Mouse (Mus musculus) spleen, adult 2 months (tissue): ENCODE data around the gene Rims4. TPM values are rescaled to one million over a fixed set of nuclear protein-coding genes. Genes with fewer than 3 reads are reported as not detected.

Experiments used
- DNase-seq, 2 experiments: peaks; one replicate each; pipeline versions ENCODE4 v3.0.0 to v3.0.0-alpha.2; 2012 to 2021; ENCODE audit warnings: low spot score in 2 of 2, low read depth in 1 of 2
- H3K27ac ChIP-seq: fragments of 200-500 bp; 2 replicates; pipeline ENCODE4 v1.5.1; 2012; ENCODE audit warnings: low read length, inconsistent platforms; ENCODE audit not compliant: insufficient read depth
- H3K27me3 ChIP-seq: fragments of 200-500 bp; 2 replicates; pipeline ENCODE4 v1.6.1; 2012; ENCODE audit warnings: mild to moderate bottlenecking, moderate library complexity, low read length, inconsistent platforms; ENCODE audit not compliant: control insufficient read depth, insufficient read depth
- H3K36me3 ChIP-seq: fragments of 200-500 bp; 2 replicates; pipeline ENCODE4 v1.6.1; 2012; ENCODE audit warnings: mild to moderate bottlenecking, low read length, inconsistent platforms; ENCODE audit not compliant: control insufficient read depth, insufficient read depth
- H3K4me1 ChIP-seq: fragments of 200-500 bp; 2 replicates; pipeline ENCODE4 v1.6.1; 2011; ENCODE audit warnings: inconsistent platforms; ENCODE audit not compliant: control insufficient read depth, insufficient read depth, insufficient read length
- H3K4me3 ChIP-seq: fragments of 200-500 bp; 2 replicates; pipeline ENCODE4 v1.5.1; 2011; ENCODE audit warnings: mild to moderate bottlenecking, inconsistent platforms; ENCODE audit not compliant: insufficient read depth, insufficient read length; ENCODE audit errors: extremely low read depth
- CTCF ChIP-seq: fragments of 200-500 bp; IDR thresholded peaks from 2 replicates; pipeline ENCODE4 v1.5.1; 2011; ENCODE audit warnings: mild to moderate bottlenecking, inconsistent platforms; ENCODE audit not compliant: insufficient read depth, insufficient read length, insufficient replicate concordance; ENCODE audit errors: extremely low read depth
- POLR2A ChIP-seq: fragments of 200-500 bp; IDR thresholded peaks from 2 replicates; pipeline ENCODE4 v1.6.1; 2011; ENCODE audit warnings: low read depth, low read length, inconsistent platforms
- WGBS: fragments of 180-500 bp; shearing (Covaris S2); methylation state at CpG from one replicate; pipeline ENCODE4 v1.1.7; 2018; 5-methylcytosine and 5-hydroxymethylcytosine counted together
- polyA plus RNA-seq: library from polyadenylated mRNA; depleted of rRNA; stranded (reverse); fragments of >200 nt; gene quantifications from 2 replicates; pipeline ENCODE4 v1.2.3, GENCODE M21; 2012

Gene Rims4
- polyA plus RNA-seq, 1 experiment: 0.09 TPM

DNA sequence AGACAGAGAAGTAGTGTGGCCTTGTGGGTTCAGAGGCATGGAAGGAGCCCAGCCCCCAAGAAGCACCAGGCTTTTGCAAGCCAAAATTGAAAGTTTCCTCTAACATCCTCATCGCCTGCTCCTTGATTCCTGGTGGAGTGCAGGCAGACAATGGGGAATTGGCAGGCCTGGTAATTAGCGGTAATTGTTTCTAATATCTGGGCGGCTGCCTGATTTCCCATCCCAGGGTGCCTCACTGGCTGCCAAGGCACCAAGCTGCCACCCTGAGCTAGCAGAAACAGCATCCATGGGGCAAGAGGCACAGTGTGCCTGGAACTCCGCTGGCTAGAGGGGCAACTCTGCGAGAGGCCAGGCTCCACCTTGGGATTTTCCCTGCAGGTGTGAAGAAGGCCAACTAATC lies 48.7 kb downstream of the Rims4 start:
- no peak for DNase-seq
- Histone ChIP-seq H3K4me1 (no peaks in the 10 kb centered on the region), H3K36me3 (no peaks in the 10 kb centered on the region), H3K27me3 (no peaks in the 10 kb centered on the region), H3K27ac (no peak overlapping the region), H3K4me3 (no peak overlapping the region)
- TF ChIP-seq CTCF: no peak
- no peak for TF ChIP-seq POLR2A
- WGBS: 85% methylated on average over 5 of the region's 5 CpGs

GRCm38 (mm10) chr2:163866061-163866460 lies 52.4 kb downstream of the Rims4 start:
- Histone ChIP-seq H3K27me3 (no peaks in the 10 kb centered on the region), H3K4me1 (no peaks in the 10 kb centered on the region), H3K4me3 (no peak overlapping the region), H3K36me3 (no peaks in the 10 kb centered on the region), H3K27ac (no peak overlapping the region)
- DNase-seq: no peak
- WGBS: 88% methylated on average over 9 of the region's 9 CpGs
- TF ChIP-seq POLR2A: no peak
- TF ChIP-seq CTCF: no peak

GRCm38 (mm10) chr2:163865311-163865710 lies 53.2 kb downstream of the Rims4 start:
- no peak overlapping the region for H3K4me3 ChIP-seq
- no peak overlapping the region for H3K27ac ChIP-seq
- H3K4me1 ChIP-seq: no peaks in the 10 kb centered on the region
- H3K36me3 ChIP-seq: no peaks in the 10 kb centered on the region
- WGBS: 87% methylated on average over 5 of the region's 5 CpGs
- no peak for DNase-seq
- TF ChIP-seq CTCF (no peak), POLR2A (no peak)
- H3K27me3 ChIP-seq: no peaks in the 10 kb centered on the region

DNA sequence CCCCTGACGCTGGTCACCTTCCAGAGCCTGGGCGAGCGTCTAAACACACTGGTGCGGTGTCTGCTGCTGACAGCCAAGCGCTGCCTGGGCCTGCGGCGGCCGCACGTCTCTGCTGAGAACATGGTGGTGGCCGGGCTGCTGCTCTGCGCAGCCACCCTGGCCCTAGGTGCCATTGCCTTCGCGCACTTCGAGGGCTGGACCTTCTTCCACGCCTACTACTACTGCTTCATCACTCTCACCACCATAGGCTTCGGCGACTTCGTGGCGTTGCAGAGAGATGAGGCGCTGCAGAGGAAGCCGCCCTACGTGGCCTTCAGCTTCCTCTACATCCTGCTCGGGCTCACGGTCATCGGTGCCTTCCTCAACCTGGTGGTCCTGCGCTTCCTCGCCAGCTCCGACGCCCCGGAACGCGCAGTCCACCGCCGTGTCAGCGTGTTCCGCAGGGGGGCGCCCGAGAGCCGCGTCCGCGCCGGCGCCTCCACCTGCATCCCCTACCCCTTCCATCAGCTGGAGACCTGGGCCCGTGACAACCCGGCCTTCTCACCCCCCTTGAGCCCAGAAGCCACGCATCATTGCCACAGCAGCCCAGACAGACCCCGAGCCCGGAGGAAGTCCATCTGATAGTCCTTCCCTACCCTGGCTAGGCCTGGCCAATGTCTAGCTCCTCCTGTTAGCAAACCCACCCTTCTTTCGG lies 60.1 kb downstream of the Rims4 start:
- Histone ChIP-seq H3K4me3 (no peak overlapping the region), H3K27me3 (peaks cover 6% of the 10 kb centered on the region), H3K4me1 (peaks cover 5% of the 10 kb centered on the region; the same call in 1 of the 2 replicates), H3K36me3 (no peaks in the 10 kb centered on the region), H3K27ac (no peak overlapping the region)
- no peak for TF ChIP-seq POLR2A
- TF ChIP-seq CTCF: peak; percentile 31; the same call in 1 of the 2 replicates
- no peak for DNase-seq
- WGBS: 14% methylated on average over 50 of the region's 50 CpGs

DNA sequence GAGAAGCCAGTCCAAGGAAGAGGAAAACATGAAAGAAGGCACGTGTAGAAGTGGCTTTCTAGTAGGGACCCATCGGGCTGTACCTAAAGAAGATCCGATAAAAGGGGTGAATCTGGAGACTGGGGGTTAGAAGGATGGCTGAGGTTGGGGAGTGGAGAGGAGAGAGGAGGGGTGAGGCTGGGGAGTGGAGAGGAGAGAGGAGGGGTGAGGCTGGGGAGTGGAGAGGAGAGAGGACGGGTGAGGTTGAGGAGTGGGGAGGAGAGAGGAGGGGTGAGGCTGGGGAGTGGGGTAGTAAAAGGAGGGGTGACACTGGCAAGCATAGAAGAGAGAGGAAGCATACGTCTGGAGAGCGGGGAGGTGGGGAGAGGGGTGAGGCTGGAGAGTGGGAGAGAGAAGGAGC lies 61.2 kb downstream of the Rims4 start:
- 68% methylated on average over 6 of the region's 6 CpGs for WGBS
- H3K4me3 ChIP-seq: no peak overlapping the region
- H3K4me1 ChIP-seq: peaks cover 5% of the 10 kb centered on the region; the same call in 1 of the 2 replicates
- no peak for DNase-seq
- TF ChIP-seq CTCF (no peak), POLR2A (no peak)
- H3K27ac ChIP-seq: no peak overlapping the region
- H3K36me3 ChIP-seq: no peaks in the 10 kb centered on the region
- H3K27me3 ChIP-seq: peaks cover 7% of the 10 kb centered on the region

DNA sequence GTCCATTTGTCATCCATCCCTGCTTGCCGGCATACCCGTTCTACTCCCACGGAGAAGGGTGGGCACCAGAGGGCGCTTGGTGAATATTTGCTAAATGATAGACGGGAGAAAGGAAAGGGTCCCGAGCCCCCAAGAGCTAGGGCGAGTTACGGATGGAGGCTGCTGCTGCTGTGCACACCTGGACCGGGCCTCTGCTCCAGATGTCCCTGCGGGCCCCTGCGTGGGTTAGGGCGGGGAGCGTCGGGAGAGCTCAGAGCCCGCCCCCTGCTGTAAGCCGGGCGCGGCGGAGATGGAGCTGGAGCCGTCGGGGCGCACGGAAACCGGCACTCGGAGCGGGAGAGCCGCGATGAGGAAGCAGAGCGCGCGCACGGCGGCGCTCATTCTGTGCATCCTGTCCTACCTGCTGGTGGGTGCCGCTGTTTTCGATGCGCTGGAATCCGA lies 65.0 kb downstream of the Rims4 start, which contains the start of gene Kcnk15:
Gene Kcnk15, plus strand, starts transcription at position 191 of the 441 bp plus-strand sequence.
- H3K27ac ChIP-seq: no peak within 1 kb of the TSS
- peaks cover 7% of the 10 kb centered on the region for H3K27me3 ChIP-seq
- H3K4me1 ChIP-seq: peaks cover 2% of the 10 kb centered on the region; the same call in 1 of the 2 replicates
- no peaks in the 10 kb centered on the region for H3K36me3 ChIP-seq
- TF ChIP-seq CTCF (no peak), POLR2A (no peak)
- DNase-seq: no peak
- no peak within 1 kb of the TSS for H3K4me3 ChIP-seq
- WGBS: 2% methylated on average over 38 of the region's 38 CpGs

DNA sequence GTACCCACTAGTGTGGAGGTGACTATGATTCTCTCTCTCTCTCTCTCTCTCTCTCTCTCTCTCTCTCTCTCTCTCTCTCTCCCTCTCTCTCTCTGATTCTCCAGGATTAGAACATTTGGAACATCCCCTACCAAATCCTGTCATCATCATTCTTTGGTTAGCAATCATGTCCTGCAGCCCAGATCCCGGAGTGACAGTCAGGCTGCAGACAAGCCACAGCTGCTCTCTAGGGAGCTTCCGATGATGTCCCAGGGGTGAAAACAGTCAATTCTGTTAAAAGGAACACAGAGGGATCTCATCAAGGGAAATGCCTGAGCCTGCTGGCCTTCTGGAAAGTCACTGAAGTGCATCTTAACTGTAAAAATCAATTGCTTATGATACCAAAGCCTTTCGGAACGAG lies 76.4 kb downstream of the Rims4 start:
- Histone ChIP-seq H3K36me3 (no peaks in the 10 kb centered on the region), H3K27ac (no peak overlapping the region), H3K4me1 (no peaks in the 10 kb centered on the region), H3K27me3 (no peaks in the 10 kb centered on the region), H3K4me3 (no peak overlapping the region)
- DNase-seq: no peak
- 48% methylated on average over 4 of the region's 4 CpGs for WGBS
- TF ChIP-seq CTCF (no peak), POLR2A (no peak)

GRCm38 (mm10) chr2:163839519-163839918 lies 79.0 kb downstream of the Rims4 start:
- TF ChIP-seq CTCF (no peak), POLR2A (no peak)
- H3K4me3 ChIP-seq: no peak overlapping the region
- H3K4me1 ChIP-seq: no peaks in the 10 kb centered on the region
- H3K27ac ChIP-seq: no peak overlapping the region
- no peak for DNase-seq
- WGBS: 84% methylated on average over 6 of the region's 6 CpGs
- H3K36me3 ChIP-seq: no peaks in the 10 kb centered on the region
- no peaks in the 10 kb centered on the region for H3K27me3 ChIP-seq
